Mouse (Mus musculus) cortical plate, adult 2 months (tissue): ENCODE results near the gene Tgfb1. TPM values are rescaled to one million over a fixed set of nuclear protein-coding genes. Genes with fewer than 3 reads are reported as not detected.
"Not testable (repeated sequence)": the region's sequence is repeated elsewhere in the genome, so short reads cannot be mapped to it uniquely, and the experiment has no call there.

ENCODE experiments used
- H3K27ac ChIP-seq: fragments of 200-500 bp; 2 replicates; pipeline ENCODE4 v1.5.1; 2012; ENCODE audit warnings: low read length, control low read depth, inconsistent platforms; ENCODE audit not compliant: insufficient read depth
- H3K4me1 ChIP-seq: fragments of 200-500 bp; 2 replicates; pipeline ENCODE4 v1.6.1; 2011; ENCODE audit warnings: low read length; ENCODE audit not compliant: control insufficient read depth, insufficient read depth
- H3K4me3 ChIP-seq: fragments of 200-500 bp; 2 replicates; pipeline ENCODE4 v1.5.1; 2011; ENCODE audit warnings: mild to moderate bottlenecking, low read length, control low read depth; ENCODE audit not compliant: insufficient read depth
- CTCF ChIP-seq: fragments of 200-500 bp; IDR thresholded peaks from 2 replicates; pipeline ENCODE4 v1.5.1; 2011; ENCODE audit warnings: mild to moderate bottlenecking, control low read depth, low read length; ENCODE audit not compliant: insufficient read depth; ENCODE audit errors: extremely low read depth
- POLR2A ChIP-seq: fragments of 200-500 bp; IDR thresholded peaks from 2 replicates; pipeline ENCODE4 v1.6.1; 2011; ENCODE audit warnings: mild to moderate bottlenecking, low read length, control low read depth; ENCODE audit not compliant: insufficient read depth; ENCODE audit errors: extremely low read depth
- polyA plus RNA-seq: library from polyadenylated mRNA; depleted of rRNA; stranded (reverse); fragments of >200 nt; gene quantifications from 2 replicates; pipeline ENCODE4 v1.2.3, GENCODE M21; 2012

Tgfb1 gene
- polyA plus RNA-seq, 1 experiment = 5.6 TPM

DNA sequence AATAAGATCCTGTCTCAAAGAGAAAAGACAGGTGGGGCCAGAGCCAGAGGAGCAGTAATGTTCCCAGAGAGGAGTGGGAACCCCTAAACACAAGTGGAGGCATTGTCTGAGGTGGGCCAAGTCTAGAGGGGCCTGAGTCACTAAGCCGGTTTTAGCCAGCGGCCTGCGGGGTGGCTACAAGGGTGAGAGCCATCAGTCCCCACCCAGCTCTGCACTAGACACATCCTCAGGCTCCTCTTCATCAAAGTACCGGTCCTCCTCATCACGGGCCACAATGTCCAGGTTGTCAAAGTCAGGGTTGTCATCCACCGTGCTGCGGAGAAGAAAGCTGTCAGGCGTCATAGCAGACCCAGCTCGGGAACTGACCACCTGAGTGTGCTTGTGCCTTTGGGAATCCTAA lies 26.0 kb downstream of the Tgfb1 start:
- Histone ChIP-seq H3K4me3 (no peak overlapping the region), H3K27ac (no peak overlapping the region), H3K4me1 (peaks cover 9% of the 10 kb centered on the region)
- no peak for TF ChIP-seq POLR2A
- no peak for TF ChIP-seq CTCF

DNA sequence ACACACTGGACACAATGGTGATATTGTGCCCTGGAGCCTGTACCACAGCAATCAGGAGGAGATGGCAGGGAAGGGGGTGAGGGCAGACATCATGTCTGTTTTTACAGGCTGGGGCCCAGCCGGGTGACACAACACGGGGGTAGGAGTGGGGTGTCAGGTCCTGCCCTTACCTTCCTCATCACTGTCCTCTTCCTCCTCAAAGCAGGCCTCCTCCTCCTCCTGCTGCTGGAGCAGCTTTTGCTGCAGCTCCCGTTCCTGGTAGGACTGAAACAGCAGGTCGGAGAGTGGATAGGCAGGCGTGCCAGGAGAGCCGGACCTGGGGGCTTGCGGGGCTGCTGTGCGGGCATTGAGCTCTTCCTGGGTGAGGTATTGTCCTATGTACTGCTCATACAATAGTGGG lies 27.8 kb downstream of the Tgfb1 start:
- TF ChIP-seq CTCF (no peak), POLR2A (no peak)
- no peak overlapping the region for H3K27ac ChIP-seq
- no peak overlapping the region for H3K4me3 ChIP-seq
- peaks cover 13% of the 10 kb centered on the region for H3K4me1 ChIP-seq

DNA sequence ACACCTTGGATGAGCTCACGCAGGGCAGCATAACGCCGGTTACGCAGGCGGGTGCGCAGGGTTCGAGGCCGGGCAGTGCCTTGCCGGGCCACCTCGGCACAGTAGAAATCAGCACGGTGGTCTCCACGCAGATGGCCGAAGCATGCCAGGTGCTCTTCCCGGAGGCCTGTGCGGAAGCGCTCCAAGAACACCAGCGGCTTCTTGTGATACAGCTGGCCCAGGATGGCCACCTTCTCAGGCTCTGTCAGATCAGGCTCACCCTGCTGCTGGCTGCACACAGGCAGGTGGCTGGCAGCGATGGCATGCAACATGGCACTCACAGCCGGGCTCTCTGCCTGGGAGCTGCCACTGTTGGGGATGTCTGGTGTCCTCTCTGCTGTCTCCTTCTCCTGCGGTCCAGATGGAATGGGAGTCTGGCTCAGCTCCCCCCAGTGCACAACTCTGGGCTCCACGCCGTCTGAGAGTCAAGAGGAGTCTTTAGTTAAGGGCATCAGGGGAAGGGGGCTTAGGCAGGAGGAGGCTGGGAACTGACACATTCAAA lies 29.0 kb downstream of the Tgfb1 start:
- TF ChIP-seq CTCF (no peak), POLR2A (no peak)
- Histone ChIP-seq H3K4me3 (no peak overlapping the region), H3K27ac (no peak overlapping the region), H3K4me1 (peaks cover 11% of the 10 kb centered on the region)

DNA sequence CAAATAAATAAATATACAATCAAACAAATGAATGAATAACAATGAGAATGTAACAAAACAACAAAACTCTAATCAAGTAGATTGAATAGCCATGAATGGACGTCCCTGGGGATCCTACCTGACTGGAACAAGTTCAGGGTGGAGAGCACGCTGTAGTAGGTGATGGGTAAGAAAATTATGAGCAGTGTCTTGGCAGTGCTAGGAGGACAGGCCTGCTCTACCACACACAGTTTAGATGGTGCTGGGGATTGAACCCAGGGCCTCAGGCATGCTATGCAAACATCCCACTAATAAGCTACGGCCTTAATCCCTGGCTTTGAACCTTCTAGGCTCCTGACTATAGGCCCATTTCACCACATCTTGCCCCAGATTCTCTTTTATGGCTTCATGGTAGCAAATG lies 30.7 kb downstream of the Tgfb1 start:
- TF ChIP-seq CTCF (no peak), POLR2A (no peak)
- Histone ChIP-seq H3K27ac (no peak overlapping the region), H3K4me1 (peaks cover 7% of the 10 kb centered on the region), H3K4me3 (no peak overlapping the region)

DNA sequence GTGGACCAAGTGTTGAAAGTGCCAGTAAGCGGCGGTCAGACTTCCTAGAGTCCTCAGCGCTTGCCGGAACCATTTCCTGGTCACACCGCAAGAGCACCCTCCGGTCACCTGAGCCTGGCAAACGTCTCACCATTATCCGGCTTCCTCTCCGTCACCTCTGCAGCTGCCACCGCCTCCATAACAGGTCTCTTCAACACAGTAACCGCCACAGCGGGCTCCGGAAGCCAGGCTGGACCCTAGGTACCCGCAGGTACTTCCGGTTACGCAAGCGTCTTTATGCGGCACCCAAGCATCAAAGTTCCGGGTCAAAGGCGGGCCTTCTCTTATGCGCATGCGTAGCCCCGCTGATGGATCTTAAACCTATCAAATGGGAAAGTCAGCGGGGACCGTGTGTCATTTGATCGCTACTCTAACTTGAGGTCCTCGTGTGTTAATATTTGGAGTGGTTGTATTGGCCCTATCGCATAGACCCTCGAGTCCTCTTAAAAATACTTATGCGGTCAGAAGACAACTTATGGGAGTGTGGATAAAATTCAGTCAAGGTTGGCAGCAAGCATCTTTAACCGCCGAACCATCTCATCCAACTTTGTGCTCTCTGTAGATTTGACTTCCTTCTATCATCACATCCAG lies 32.1 kb downstream of the Tgfb1 start, which contains the start of gene Ccdc97:
Gene Ccdc97 (minus strand): TSS at position 301 of the 630 bp plus-strand sequence.
- H3K4me1 ChIP-seq = peaks cover 7% of the 10 kb centered on the region

DNA sequence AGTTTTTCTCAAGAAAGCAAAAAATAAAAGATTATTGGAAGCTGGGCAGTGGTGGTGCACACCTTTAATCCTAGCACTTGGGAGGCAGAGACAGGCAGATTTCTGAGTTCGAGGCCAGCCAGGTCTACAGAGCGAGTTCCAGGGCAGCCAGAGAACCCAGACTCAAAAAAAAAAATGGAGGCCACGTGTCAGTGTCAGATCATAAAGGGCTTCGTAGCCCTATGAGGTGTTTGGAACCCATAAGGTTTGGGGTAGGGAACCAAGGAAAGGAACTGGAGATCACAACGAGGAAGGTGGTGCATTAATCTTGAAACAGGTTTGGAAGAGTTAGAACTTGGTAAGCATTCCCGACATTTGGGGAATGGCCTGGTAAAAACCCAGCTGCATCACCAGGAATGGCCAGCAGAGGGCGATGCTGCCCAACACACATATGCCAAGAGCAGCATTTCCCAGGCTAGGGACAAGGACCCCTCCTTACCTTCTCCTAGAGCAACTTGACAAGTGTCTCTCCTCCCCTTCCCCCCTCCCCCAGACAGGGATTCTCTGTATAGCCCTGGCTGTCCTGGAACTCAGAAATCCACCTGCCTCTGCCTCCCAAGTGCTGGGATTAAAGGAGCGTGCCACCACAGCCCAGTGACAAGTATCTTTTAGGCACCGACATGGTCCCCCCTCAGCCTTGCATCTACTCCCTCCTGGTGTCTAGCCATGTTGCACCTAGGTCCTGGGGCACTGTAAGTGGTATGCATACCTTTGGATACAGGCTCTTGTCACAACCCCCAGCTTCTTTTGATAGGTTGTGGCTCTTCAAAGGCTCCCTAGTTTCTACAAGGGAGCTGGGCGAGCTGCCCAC lies 33.2 kb downstream of the Tgfb1 start:
- H3K4me1 ChIP-seq = peaks cover 7% of the 10 kb centered on the region
- H3K4me3 ChIP-seq = no peak overlapping the region
- no peak overlapping the region for H3K27ac ChIP-seq
- TF ChIP-seq CTCF (peak; percentile 89), POLR2A (no peak)

More for the DNA sequence above, 32.1 kb downstream of the Tgfb1 start, which contains the start of gene Ccdc97:
- Histone ChIP-seq H3K4me3 (peak within 1 kb of the TSS; percentile 52), H3K27ac (peak within 1 kb of the TSS; percentile 42)
- peak; percentile 78 for TF ChIP-seq POLR2A
- no peak for TF ChIP-seq CTCF

DNA sequence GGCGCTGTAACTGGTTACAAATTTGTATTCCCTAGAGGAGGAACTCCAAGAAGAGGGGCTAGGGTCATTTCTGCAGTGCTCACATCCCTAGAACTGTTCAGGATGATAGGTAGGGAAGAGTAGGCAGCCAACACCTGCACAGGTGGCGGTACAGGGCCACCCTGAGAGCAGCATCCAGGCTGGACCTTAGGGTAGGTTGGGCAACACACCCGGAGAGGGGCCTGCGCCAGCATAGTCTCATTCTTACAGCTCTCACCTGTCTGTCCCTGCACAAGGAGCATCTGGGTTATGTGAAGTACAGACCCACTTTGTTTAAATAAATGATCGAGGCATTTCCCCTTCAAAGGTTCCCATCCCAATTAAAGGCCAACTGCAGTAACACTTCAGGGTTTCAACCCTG lies 34.0 kb downstream of the Tgfb1 start:
- no peak overlapping the region for H3K27ac ChIP-seq
- H3K4me3 ChIP-seq = no peak overlapping the region
- no peak for TF ChIP-seq CTCF
- no peak for TF ChIP-seq POLR2A
- H3K4me1 ChIP-seq = peaks cover 7% of the 10 kb centered on the region

DNA sequence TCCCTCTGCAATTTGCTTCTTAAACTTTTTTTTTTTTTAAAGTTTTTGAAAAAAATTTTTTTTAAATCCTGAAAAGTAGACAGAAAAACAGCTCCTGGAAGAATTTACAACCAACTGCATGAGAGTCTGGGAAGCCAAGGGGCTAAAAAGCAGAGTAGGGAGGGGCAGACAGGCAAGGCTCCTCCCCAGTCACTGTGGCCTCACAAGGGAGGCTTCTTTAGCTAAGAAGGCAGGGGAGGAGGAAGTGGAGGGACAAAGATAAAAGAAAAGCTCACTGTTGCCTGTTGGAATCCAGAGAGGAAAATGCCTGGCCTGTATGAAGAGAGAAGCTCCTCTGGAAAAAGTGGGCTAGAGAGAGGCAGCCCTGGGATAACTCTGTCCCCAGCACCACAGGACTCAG lies 35.0 kb downstream of the Tgfb1 start:
- not testable (repeated sequence) for H3K4me3 ChIP-seq, H3K27ac ChIP-seq, H3K4me1 ChIP-seq

DNA sequence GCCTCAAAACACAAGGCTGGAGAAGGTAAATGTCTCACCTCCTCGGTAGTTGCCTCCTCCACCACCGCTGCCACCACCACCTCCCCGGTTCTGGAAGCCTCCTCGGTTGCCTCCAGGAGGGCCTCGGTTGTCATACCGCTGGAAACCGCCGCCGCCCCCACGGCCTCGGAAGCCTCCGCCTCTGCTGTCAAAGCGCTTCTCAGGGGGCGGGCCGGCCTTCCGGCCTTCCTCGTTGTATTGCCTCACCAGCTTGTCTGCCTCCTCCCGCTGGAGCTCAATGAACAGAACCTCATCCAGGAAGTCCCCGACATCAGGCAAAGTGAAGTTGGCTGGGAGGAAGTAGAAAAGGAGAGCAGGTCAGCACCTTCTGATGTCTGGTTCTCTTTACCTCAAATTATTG lies 39.1 kb downstream of the Tgfb1 start:
- TF ChIP-seq CTCF (no peak), POLR2A (no peak)
- H3K4me3 ChIP-seq = no peak overlapping the region
- no peak overlapping the region for H3K27ac ChIP-seq
- H3K4me1 ChIP-seq = no peaks in the 10 kb centered on the region

DNA sequence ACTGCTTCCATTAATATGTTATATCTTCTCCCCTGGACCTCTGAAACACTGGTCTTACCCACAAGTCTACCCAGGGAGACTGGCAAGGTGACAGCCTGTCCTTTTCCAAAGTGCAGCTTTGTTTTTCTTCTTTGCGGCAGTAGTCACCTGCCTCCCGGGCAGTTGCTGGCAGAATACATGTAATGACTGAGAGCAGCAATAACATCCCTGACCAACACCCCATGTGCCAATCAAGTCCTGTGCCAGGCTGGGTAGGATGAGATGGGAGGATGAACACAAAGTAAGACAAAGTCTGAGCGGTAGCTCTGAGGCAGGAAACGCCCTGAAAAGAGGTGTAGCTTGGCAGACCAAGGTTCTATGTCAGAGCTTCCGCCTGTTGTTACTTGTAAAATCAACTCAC lies 41.0 kb downstream of the Tgfb1 start:
- Histone ChIP-seq H3K27ac (no peak overlapping the region), H3K4me1 (no peaks in the 10 kb centered on the region), H3K4me3 (no peak overlapping the region)
- TF ChIP-seq CTCF (no peak), POLR2A (no peak)
